Mouse (Mus musculus) liver, embryonic 14.5 days (tissue): ENCODE measurements around the gene Tada2a.

ENCODE experiments used
- CTCF ChIP-seq: IDR thresholded peaks from 2 replicates; pipeline ENCODE4 v1.5.1; 2016; ENCODE audit warnings: antibody characterized with exemption, low read depth, control low read depth
- EP300 ChIP-seq: IDR thresholded peaks from 2 replicates; pipeline ENCODE4 v1.6.1; 2016; ENCODE audit warnings: antibody characterized with exemption, low read depth

DNA sequence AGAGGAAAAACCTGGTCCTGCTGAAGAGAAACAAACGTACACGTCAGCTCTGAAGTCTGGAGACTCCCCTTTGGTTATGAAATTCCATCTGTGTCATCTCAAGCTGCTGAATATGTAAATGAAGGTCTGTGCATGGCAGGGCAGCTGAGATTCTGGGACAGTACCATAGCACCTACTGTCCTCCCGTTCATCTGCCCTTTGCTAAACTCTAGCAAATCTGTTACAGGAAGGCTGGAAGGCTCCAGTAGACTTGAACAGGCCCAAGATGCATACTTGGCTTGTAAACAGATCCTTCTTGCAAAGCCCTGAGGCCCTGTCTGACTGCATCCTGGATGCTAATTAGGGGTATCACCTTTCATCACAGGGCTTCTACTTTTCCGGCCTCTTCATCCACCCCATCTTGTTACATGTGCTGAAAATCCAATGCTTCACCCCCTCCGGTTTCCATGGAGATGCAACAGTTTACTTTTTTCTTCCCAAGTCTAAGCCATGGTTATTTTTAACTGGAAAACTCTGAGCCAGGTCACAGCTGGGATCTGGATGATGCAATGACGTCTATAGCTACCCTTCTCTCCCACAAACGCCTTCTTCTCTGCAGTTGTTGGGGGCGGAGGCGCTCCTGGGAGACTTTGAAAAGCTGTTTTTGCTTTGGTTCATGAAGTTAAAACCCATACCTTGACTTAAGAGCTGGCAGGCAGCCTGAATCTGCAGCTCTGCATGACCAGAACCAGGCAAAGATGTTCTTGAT, 56.3 kb downstream of the Tada2a start:
- TF ChIP-seq EP300, result no peak
- no peak for TF ChIP-seq CTCF
